Mouse (Mus musculus) granulocyte monocyte progenitor cell, adult 5-6 weeks (primary cell): ENCODE measurements around the gene Lrig1. TPM values are rescaled to one million over a fixed set of nuclear protein-coding genes. Genes with fewer than 3 reads are reported as not detected.
A peak's percentile ranks its signal among the peaks of the same experiment; 100 is the strongest.

Source experiments
- ATAC-seq: replicated peaks from 2 replicates; pipeline ENCODE4 v1.8.0; 2016; ENCODE audit warnings: mild to moderate bottlenecking, moderate TSS enrichment, inconsistent platforms; ENCODE audit not compliant: poor library complexity, severe bottlenecking
- total RNA-seq, 2 experiments: library from RNA; stranded (forward) in 1 of 2; stranded (reverse) in 1 of 2; fragments of 200-712, 200-1000 nt in 1 of 2; fragments of >200 nt in 1 of 2; fragmentation: Nextera tagmentation in 1 of 2; gene quantifications; 2 replicates each; pipeline ENCODE4 v1.2.3; 2014 to 2017

Lrig1 gene
- total RNA-seq, 2 experiments from 2014 or later, result 0.37 TPM; not detected in 1

DNA sequence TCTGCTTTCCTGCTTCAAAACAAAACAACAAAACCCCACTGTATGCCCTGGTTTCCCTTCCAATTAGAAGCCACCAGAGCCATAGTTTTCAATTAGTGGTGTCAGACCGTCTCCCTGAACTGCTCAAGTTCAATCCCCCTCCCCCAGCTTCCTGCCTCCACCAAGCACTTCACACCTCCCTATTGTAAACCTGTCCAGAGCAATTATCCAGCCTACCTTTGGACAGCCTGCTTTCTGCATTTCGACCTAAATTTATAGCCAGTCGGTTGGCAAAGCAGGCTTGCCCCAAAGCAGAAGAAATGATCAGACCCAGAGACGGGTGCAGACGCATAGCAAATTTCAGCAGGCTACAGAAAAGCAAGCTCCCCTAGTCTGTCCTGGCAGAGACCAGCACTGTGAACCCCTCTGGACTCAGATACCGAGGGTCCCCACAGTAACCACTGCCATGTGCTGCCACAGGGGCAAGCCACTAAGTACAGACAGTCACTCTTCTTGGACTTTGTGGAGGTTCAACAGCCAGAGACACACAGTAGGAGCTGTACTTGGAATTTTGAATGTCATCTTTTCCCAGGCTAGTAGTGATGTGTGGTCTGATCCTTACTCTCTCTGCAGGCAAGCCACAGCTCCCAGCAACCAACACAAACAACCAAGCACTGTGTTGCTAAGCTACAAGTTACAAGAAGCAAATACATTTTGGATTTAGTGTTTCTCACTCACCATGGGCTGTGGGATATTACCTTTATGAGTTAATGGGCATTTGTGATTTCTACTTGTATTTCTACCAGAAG, 21.4 kb downstream of the Lrig1 start:
- ATAC-seq, result no peak

DNA sequence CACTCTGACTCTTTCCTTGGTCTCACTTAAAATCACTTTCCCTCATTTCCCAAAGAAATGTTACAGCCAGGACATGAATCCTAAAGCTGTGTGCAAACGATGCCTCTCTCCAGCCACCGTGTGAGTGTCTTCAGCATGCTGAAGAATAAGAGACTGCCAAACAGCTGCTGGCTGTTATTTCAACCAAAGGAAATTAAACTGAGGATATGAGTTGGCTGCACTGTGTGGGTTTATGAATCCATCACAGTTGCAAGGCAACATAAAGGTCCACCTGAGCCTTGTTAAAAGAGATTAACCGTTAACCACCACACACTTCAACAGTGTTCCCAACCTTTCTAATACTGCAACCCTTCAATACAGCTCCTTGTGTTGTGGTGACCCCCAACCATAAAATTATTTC, 22.5 kb downstream of the Lrig1 start:
- no peak for ATAC-seq

DNA sequence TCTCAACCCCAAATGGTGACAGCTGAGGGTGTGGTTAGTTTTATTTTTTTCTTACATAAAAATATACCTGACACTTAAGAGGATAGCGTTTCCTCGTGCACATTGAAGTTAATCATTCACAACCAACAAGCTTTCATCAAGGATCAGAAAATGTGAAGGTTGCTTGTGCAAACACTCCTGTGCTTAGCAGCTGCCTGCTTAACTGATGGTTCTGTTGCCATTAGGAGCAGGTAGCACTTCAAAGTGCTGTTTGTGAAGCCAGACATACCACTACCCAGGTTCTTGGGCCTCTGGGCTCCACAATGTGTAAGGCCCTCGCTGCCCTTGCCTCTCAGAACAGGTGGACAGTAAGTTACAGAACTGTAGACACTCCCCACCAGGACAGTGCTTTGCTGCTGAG, 23.1 kb downstream of the Lrig1 start:
- ATAC-seq, result no peak

DNA sequence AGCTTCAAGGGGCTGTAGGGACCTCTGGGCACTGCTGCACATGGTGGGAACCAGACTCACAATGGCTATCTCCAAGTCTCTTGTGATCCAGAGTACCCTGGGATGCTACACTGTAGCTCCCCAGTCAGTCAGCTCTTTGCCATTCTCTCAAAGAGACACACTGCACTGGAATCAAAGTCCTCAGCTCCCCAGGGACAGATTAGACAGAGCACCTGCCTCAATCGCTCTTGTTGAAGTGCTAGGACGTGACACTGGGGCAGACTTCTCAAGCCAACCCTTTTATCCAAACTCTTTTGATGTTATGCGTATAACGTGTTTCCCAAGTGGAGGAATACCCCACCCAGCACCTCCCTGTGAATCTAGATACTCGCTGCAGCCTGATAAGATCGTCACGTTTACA, 23.7 kb downstream of the Lrig1 start:
- ATAC-seq, result no peak

DNA sequence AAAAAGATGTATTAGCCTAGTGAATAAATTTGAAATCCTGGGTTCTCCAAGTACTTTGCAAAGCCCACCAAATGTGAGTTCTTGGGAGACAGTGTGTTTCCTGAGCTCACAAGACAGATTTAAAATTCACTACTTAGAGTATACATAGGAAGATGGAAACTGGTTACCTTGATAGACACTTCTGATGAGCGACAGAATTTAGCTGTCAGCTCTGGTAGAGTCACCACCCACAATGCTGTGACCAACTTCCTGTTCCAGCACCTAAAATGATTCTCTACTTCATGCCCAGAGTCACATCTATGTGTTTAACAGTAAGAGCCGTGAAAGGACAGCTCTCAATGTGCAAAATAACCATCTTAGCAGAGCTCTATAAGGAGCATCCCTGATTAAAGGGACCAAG, 27.5 kb downstream of the Lrig1 start:
- no peak for ATAC-seq

DNA sequence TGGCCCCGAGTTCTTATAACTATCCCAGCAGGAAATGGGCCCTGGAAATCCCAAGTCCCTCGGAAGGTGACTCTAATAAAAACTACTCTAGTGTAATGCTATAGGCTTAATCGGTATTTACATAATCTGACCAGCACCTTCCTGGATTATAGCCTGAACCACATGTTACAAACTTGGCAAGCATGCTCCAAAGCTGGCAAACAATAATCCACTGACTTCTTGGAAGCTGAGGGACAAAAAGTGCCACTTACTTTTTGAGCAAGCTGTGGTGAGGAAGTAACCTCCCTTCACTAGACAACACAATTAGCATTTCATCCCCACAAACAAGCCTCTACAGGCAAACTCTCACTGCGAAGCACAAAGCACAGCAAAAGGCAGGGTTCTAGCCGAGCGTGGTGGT, 30.6 kb downstream of the Lrig1 start:
- no peak for ATAC-seq

DNA sequence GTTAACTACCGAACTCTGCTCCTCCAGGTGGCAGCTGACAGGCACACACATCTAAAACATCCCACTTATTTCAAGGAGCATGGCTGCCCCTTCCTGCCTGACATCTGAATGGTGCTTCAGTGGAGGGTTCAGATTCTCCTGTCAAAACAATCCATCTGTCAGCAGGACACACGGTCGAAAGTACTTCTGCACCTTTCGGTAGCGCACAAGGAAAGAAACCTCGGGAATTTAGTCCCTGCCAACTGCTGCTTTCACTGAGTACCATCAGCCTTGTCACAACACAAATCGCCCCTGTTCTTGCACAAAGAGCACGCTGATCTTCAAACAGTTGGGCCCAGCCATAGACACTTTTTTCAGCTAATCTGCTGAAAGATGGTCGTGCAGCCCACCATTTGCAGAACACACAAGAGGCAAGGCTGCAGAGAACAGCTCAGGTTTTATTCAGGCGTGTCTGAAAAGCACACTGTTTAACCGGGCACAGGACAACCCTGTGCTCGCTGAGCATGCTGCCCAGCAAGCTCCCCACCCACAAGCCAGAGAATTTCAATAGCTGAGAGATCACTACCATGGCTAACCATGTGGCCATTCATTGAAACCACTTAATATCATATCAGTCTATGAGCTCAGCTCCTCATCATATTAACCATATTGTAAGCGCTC, 31.6 kb downstream of the Lrig1 start:
- ATAC-seq, result no peak

DNA sequence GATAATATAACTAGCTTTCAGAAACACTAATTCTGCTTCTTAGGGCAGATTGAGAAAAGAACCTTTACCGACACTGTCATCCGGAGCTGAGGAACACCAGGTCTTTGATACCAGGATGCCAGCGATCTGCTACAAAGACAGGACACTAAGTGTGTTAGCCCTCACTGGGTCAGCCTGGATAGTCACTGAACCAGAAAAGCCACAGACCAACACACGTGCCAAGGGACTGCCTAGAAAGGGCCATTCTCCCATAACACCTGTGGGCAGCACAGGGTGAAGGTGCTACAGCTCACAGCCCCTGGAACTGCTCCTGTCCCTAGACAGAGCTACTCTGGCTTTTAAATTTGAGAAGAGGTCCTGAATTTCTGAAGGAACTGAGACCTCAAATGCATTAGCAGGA, 32.8 kb downstream of the Lrig1 start:
- no peak for ATAC-seq

DNA sequence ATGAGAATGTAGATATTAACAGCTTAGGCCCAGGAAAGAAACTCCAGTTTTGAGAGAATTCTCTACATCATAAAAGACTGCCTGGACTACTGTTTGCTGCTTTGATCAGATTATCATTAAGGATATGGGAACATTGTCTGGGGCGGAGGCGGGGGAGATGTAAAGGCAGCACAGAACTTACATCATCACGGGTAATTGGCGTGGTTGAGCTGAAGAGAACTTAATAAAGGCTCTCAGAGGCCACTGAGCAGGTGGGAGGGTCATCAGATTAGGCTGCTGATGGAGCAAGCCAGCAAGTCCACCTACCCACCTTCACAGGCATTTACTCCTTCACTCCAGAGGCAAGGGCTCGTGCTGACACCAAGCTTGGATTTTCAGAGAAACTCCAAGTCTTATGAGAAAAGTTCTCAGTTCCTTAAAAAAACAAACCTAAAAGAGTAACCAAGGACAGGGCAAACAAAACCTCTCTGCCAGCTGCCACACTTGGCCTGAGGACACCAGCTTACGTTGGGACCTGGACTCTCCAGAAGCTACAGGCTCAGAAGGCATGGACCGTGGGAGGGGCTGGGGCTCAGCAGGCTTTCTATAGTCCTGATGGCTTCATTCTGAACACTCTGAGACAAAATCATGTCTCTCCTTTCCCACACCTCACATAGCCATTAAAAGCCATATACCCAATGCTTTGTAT, 33.4 kb downstream of the Lrig1 start:
- ATAC-seq, result no peak

DNA sequence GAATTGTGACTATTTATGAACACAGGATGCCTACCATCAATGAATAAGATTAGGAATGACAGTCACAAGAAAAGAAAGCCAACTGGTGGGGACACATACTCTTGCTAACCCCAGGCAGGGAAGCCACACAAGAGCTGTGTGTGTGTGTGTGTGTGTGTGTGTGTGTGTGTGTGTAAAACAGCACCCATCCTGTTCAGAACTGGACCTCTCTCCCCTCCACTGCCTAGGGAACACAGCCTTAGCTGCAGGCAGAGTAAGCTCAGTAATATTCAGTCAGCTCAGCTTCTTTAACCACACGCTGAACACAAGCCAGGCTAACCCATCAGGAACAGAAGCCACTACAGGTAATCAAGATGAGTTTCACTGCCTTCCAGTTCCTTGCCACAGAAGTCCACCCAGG, 34.3 kb downstream of the Lrig1 start:
- no peak for ATAC-seq

DNA sequence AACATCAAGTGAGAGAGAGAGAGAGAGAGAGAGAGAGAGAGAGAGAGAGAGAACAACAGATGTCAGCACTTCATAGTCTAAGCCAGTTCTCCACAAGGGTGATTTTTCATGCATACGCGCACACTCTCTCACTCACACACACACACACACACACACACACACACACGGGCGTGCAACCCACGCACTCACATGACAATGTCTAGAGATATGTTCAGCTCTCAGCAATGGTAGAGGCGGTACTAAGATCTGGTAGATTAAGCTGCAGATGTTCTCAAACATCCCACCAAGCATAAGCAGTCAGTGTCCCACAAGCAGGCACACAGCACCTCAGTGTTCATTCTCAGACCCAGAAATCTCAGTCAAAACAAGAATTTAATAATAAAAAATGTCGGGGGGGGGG, 34.7 kb downstream of the Lrig1 start:
- no peak for ATAC-seq

DNA sequence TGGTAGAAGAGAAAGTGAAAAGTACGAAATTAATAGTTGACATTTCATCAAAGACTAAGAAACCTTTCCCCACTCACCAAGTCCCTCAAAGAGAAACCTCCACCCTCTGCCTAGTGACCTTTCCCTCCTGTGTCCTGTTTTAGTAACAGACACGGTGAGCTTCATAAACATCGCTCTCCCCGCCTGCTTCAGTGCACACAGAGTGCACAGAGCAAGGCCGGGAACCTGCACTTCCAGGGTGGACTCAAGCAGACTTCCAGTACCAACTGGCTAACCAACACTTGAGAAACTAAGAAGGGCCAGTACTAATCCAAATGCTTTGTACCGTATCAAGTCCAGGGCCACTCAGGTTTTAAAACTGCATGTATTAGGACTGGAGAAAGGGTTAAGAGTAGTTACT, 36.0 kb downstream of the Lrig1 start:
- no peak for ATAC-seq

DNA sequence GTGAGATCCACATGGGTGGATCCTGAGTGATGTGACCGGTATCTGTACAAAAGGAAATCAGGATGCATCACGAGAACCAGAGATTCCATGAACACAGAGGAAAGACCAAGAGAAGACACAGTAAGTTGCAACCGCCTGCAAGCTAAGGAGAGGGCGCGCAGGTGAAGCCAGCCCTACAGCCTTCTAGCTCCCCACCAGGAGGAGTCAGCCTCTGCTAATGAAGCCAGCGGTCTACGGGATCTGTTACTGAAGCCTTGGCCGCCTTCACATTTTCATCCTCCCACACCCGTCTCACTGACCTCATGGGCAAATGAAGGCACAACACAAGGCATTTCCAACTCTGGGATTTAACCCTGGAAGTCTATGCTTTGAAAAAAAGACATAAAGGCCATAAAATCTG, 38.0 kb downstream of the Lrig1 start:
- no peak for ATAC-seq

DNA sequence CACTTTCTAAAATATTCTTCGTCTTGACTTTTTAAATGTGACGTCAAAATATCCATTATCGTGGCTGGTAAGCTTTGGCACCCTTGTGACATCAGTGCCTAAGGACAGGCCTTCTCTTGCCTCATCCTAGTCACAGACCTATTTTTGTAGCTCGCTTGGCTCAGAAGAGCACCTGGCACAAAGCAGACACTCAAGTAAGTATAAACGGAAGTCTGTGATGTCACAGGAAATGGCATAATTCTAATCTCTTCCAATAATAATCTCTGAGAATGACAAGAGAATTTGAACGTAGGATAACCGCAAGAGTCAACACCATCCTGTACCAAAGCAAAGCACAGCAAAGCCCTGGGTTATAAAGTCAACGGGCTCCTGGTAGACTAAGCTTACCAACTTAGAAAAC, 38.6 kb downstream of the Lrig1 start:
- ATAC-seq, result peak; percentile 61

DNA sequence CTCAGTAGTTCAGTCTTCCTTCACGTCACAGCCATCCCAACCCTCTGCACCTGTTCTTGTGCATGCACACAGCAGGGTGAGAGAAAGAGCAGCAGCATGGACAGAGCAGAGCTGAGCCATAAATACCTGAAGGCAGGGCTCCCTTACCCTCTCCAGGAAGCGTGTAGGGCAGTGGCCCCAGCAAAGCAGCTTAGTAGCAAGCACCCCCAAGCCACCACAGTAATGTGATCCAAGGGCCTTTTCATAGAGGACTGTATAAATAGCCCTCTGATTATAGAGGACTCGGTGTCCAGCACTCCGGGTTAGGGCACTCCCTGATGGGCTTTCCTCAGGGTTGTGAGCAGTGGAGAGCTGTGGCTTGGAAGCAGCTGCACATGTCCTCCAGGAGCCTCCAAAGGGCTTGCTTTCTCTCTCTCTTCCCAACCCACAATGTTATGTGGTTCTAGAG, 40.0 kb downstream of the Lrig1 start:
- ATAC-seq, result no peak

DNA sequence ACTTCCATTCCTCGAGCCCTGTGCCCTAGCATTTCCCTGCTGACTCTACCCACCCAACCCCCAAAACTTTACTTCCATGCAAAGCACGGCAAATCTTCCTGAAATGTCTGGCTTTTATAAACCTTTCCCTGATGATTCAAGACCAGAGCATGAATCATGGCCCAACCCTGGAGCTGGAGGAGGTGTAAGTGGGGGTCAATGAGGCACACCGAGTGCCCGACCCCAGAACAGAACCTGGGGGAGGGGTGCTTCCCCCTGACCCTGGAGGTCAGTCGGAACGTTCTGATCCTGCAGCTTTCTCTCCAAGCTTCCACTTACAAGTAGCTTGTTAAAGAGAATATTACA, 41.9 kb downstream of the Lrig1 start:
- no peak for ATAC-seq

DNA sequence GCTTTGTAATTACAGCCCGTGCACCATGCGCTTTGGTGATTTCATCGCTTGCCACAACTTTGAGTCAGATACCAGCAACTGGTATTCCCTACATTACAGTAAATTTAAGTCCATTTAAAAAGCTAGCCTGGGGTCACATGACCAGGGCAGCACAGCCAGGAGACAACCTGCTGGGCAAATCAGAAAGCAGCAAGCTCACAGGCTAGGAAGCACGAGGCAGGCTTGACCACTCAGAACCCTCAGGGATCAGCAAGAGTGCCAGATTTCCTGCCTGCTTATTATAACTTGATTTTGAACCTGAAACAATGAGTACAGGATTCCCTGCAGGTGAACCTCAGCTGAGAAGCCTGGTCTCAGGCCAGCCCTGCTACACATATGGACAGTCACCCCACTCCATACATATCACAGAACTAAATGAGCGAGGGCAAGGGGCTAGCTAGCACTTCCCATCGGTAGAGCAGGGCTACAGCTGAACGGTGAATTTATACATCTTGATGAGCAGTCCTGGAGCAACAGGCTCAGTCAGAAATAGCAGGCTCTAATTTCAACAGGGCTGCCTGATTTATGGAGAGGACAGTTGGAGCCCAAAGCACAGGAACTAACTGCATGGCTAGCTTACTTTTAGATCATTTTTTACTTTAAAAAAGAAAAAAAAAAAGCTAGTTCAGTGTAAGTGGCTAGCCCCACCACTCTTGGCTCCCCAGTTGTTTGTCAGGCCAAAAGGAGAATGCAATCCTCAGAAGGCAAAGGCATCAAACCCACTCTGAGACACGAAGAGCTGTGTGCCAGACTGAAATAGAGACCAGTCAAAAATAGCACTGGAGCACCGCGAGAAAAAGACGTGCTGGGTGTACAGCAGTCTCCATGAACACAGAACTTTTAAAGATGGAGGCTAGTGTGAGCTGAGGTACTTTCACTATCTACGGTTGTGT, 42.5 kb downstream of the Lrig1 start:
- ATAC-seq, result no peak

DNA sequence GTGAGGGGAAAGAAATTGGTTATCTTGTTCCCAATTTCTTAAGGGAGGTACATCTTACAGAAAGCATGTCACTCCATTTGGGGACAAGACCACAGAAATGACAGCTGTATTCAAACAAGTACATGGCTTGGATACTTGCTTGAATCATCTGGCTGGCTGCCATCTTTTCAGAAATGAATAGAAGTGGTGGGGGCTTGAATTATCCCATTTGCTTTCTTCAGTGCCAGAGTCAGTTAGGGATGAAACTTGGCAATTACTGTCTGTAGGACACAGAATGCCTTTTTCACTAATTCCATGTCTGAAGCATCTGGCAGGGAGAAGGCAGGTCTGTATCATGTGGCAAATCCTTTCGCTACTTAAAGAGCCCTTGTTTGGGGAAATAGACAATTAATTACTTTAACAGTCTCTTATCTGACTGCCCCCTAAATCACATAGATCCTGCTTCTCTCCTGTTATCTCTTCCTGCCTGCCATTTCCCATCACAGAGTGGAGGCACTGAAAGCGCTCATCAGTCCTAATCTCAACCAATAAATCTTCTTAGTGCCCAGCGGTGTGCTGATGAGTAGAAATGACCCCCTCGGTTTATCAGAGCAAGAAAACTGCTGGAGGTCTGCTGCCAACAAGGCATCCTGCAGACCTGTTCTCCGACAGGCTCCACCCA, 44.0 kb downstream of the Lrig1 start:
- ATAC-seq, result no peak

DNA sequence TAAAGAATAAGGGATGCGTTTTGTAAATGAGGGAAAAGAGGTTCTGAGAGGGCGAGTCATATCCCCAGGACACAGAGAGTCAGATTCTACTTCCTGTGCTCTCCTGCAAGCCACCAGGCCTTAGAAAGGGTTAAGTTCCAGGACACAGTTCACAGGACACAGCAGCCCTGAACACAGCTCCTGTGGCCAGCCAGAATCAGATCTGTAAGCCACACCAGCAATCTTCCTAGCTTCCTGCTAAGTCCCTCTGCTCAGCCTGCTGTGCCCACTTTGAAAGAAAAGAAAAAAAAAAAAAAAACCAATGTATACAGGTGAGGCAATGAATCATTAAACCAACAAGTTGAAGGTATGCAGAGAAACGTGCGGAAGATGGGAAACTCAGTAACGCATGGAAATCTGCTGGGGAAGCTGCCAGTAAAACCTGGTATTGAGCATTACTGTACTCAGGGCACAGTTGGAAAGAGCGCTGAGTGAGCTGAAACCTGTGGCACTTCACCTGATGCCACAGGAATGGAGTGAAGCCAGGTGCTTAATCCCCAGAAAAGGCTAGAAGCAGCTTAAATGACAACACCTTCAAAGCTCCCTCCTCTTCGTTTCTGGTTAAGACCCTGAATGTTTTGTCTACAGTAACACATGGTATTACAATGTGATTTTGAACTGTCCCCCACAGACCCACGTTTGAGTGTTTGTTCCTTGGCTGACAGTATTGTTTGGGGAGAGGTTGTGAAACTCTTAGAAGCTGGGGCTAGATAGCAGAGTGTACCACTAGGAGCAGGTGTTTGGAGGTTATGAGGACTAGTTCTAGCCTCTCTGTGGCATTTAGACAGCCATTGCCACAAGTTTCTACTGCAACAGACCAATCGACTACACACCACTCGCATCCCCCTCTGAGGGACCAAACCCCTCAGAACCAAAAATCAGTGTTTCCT, 46.3 kb downstream of the Lrig1 start:
- ATAC-seq, result no peak
